Mouse (Mus musculus): ENCODE results near the gene Klk9.

GRCm38 (mm10) chr7:43770701-43771100, 21.0 kb upstream of the Klk9 start:
- no peak for TF ChIP-seq CTCF (IDR thresholded peaks at IDR 0.05; ENCODE audit: low read depth)
- TF ChIP-seq EP300 (IDR thresholded peaks at IDR 0.05; ENCODE audit: low read depth), result no peak
